Mouse (Mus musculus) CD4-positive, CD25-positive, alpha-beta regulatory T cell, adult 2 months (primary cell): ENCODE results near the gene Zpbp2.
A peak's percentile ranks its signal among the peaks of the same experiment; 100 is the strongest.
"Not testable (repeated sequence)": the region's sequence is repeated elsewhere in the genome, so short reads cannot be mapped to it uniquely, and the experiment has no call there.

Experiments
- DNase-seq: peaks from one replicate; pipeline ENCODE4 v3.0.0-alpha.2; 2012; ENCODE audit warnings: low read depth, low spot score

Zpbp2 gene

DNA sequence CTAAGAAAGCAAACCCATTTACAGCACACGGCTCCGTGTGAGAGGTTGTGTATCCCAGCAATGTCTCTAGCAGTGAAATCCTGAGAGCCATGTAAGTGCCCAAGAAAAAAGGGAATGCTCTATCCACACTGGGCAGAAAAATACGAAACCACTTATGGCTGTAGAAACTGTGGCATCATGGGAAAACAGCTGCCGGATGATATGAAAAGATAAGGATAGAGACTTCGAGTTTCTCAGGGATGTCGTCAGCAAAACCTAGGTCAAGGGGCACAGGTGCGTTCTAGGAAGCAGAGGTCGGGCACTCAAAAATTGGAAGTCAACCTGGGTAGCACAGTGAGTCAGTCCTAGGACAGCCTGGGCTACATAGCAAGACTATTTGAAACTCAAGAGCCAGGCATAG is 38.4 kb downstream of the Zpbp2 start:
- no peak for DNase-seq

GRCm38 (mm10) chr11:98590548-98591445 is 39.9 kb downstream of the Zpbp2 start:
- DNase-seq, result no peak

DNA sequence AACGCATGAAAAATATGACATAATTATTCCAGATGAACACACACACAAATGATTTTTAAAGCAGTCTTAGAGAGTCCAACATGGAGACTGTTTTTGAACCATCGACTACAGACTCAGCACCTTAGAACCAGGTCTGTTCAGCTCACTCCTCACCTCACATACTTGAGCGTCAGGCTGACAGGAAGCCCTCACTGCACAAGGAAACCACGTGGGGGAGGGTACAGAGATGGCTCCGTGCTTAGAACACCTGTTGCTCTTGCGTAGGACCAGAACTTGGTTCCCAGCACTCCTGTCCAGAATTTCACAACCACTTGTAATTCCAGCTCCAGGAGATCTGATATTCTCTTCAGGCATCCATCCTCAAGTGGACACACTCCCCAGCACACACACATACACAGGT is 44.1 kb downstream of the Zpbp2 start:
- peak; percentile 67 for DNase-seq

- no peak for DNase-seq
Measured at GRCm38 (mm10) chr11:98595473-98595872, 44.6 kb downstream of the Zpbp2 start.

GRCm38 (mm10) chr11:98595955-98596354 is 45.1 kb downstream of the Zpbp2 start:
- peak; percentile 40 for DNase-seq

DNA sequence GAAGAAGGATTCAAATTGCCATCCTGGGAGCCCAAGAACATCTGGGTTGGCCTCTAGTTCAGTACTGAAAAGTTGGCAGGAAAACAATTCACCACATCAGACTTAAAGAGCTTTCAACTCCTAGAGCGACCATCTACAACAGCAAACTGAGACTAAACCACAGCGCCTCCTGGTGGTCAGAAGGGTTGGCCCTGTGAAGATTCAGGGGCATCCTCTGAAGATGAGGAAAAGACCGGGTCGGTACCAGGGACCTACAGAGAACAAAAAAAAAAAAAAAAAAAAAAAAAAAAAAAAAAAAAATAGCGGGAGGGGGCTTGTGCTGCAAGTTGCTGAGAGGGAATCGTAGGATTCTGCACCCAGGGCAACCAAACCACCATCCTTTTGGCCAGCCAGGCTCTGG is 46.5 kb downstream of the Zpbp2 start:
- DNase-seq, result peak; percentile 93

DNA sequence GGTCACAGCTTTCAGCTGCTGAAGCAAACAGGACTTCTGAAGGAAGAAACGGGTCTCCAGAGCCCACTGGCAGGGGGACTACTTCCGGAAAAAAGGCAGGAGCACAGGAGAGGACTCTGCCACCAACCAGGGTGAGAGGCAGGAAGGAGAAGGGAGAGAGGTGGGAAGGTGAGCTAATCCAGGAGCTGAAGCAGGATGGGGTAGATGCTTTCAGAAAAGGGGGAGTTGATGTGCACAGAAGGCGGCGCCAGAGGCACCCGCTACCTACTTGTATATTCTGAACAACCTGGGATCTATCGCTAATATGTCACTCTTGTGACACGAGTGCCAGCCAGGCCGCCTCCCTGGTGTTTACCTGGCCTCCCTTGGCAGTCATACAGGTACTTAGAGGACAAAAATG is 47.1 kb downstream of the Zpbp2 start, which contains the start of gene Lrrc3c:
Gene Lrrc3c (plus strand): TSS at position 301 of the 400 bp plus-strand sequence.
- no peak for DNase-seq

GRCm38 (mm10) chr11:98598851-98599290 is 48.0 kb downstream of the Zpbp2 start:
- no peak for DNase-seq

DNA sequence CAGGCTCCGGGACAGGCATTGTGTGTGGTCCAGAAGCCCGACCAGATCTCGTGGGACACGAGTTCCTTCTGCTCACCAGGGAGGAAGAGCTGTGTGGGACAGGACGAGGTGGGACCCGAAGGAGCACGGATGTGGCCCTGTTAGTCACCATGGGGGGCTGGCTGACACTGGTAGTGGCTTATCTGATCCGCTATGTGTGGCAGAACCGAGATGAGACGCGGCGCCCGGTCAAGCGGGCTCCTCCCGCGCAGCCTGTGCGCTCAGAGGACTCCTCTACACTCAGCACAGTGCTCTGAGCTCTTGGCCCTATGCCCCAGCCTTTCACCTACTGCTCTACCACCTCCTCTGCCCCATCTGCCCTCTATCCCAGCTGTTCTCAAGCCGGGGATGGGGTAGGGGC is 48.4 kb downstream of the Zpbp2 start:
- no peak for DNase-seq

GRCm38 (mm10) chr11:98602090-98602690 is 51.3 kb downstream of the Zpbp2 start:
- peak; percentile 58 for DNase-seq

- peak; percentile 28 for DNase-seq
Measured at GRCm38 (mm10) chr11:98603953-98604352, 53.1 kb downstream of the Zpbp2 start.

GRCm38 (mm10) chr11:98604911-98605310 is 54.0 kb downstream of the Zpbp2 start:
- DNase-seq, result not testable (repeated sequence)

DNA sequence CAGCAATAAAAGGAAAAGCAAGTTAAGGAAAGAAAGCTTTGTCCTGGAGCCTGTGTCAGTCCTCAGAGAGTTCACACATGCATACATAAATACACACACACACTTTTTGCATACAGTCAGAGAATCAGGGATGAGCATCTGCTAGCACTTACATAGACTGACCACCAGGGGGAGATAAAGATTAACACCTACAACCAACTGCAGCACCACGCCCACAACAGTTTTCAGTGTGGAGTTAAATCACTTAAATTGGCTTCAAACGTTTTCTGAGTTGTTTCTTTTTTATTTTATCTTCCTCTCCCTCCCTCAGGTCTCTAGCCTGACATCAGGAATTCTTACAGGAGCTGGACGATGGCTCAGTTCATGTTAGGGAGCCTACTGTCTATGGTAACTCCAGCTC is 55.9 kb downstream of the Zpbp2 start:
- DNase-seq, result peak; percentile 80
